Mouse (Mus musculus): ENCODE data around the gene Zfp583.
"Not testable (repeated sequence)": the region's sequence is repeated elsewhere in the genome, so short reads cannot be mapped to it uniquely, and the experiment has no call there.

Gene Zfp583

DNA sequence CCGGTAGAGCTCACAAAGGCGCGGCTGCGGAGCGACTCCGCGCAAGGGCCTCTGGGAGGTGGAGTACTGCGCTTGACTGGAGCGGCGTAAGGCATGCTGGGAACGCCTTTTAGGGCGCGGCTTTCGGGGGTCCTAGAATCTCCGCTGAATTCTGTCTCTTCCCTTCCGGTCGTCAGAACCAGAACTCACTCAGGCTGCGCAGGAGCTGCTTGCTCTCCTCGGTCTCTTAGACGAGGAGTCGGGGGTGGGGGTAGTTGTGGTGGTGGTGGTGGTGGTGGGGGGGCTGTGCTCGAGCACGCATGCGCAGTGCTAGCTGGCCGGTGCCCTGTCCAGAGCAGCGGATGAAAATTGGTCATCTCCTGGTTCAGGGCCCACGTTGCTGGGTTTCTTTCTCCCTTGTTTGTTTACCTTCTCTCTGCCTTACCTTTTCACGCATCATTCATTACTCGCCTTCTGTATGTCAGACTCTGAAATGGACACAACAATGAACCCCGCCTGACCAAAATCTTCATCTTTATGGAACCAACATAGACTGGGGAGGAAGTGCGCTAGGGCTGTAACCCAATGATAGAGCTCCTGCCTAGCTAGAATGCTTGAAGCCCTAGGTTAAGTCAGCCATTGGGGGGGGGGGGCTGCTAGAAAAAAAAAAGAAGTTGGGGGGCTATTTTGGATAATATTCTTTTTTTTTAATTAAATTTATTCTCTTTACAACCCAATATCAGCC, at the start of gene Zfp583:
Gene Zfp583 (minus strand): TSS at position 53 of the 724 bp plus-strand sequence.
- in situ Hi-C loops (cut with MboI; ENCODE audit: low sequenced_read_pairs): no loop called here

DNA sequence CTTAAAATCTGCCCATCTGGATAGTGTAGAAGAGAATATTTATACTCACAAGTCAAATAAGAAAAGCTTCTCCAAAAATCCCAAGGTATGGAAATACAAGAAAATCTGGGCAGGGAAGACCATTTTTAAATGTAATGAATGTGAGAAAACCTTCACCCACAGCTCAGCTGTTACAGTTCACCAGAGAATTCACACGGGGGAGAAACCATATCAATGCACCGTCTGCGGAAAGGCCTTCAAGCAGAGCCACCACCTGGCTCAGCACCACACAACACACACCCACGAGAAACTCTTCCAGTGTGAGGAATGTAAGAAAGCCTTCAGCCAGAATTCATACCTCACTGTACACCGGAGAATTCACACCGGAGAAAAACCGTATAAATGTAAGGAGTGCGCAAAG, 47.4 kb upstream of the Zfp583 start:
- in situ Hi-C loops (cut with MboI; ENCODE audit: low sequenced_read_pairs): loop anchor here (25.0 kb wide), 1 partner anchor 734 kb away; the partner anchor contains the start of gene Zfp954

DNA sequence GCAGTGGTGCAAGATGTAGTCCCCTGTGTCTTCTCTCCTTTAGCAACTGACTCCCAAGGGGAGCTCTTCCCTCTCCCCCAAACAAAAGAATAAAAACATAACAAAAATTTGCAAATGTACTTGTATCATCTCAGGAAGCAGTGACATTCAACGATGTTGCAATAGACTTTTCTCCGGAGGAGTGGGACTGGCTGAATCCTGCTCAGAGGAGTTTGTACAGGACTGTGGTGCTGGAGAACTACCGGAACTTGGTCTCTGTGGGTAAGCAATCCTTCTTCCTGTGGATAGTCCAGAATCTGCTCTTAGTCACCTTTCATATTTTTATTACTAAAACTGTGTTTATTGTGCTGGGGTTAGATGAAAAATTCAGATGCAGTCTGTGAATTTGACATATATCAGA, 41.9 kb upstream of the Zfp583 start:
- in situ Hi-C loops (cut with MboI; ENCODE audit: low sequenced_read_pairs): loop anchor here (25.0 kb wide), 1 partner anchor 914 kb away; the partner anchor contains the start of gene Gm45844

- in situ Hi-C loops (cut with MboI; ENCODE audit: low sequenced_read_pairs): loop anchor here (25.0 kb wide), 1 partner anchor 918 kb away; the partner anchor contains the start of gene Gm45844
Measured at GRCm38 (mm10) chr7:6369460-6369859, 38.4 kb upstream of the Zfp583 start.

DNA sequence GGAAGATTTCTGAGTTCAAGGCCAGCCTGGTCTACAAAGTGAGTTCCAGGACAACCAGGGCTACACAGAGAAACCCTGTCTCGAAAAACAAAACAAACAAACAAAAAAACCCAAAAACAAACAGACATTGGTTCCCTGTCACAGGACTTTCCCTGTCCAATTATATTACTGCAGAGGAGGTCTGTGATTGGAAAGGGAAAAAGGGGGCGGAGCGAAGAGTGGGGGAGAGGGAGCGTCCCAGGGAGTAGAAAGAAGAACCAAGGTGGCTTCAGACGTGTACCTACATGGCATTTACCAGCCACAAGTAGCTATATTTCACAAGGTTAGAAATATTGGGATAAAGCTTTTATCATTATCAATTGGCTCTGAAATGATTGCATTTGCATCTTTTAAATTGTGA, 37.1 kb upstream of the Zfp583 start:
- in situ Hi-C loops (cut with MboI; ENCODE audit: low sequenced_read_pairs): loop anchor here (25.0 kb wide), 1 partner anchor 919 kb away; the partner anchor contains the start of gene Gm45844

- in situ Hi-C loops (cut with MboI; ENCODE audit: low sequenced_read_pairs): loop anchor here (25.0 kb wide), 1 partner anchor 920 kb away; the partner anchor contains the start of gene Gm45844
Measured at GRCm38 (mm10) chr7:6367185-6367584, 36.1 kb upstream of the Zfp583 start.

DNA sequence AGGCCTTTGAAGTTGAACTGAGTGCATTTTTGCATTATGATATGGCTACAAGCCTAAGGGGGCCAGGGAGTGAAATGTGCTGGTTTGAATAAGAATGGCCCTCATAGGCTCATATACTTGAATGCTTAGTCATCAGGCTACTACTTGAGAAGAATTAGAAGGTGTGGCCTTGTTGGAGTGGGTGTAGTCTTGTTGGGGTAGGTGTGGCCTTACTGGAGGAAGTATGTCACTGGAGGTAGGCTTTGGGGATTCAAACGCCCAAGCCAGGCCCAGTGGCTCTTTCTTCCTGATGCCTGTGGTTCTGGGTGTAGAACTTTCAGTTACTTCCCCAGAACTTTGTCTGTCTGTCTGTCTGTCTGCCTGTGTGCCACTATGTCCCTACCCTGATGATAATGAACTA, 33.7 kb upstream of the Zfp583 start:
- in situ Hi-C loops (cut with MboI; ENCODE audit: low sequenced_read_pairs): loop anchor here (25.0 kb wide), 1 partner anchor 923 kb away; the partner anchor contains the start of gene Gm45844

DNA sequence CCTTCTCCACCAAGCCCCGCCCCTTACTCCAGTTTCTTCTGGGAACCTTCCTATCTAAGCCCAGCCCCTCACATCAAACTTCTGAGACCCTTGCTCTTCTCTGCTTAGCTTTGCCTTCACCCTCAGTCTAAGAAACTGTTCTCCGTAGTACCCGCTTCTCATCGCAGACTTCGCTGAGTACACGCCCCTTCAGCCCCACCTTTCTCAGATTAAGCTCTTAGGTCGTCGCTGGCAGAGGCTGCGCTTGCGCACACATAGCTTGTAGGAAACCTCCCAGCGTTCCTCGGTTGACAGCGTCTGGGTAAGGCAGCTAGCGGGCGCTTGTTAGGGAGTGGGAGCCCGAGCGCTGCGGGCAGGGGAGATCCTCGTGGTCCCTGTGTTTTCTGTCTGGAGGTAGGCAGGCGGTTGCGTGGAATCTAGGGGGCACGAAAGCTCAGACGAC, 32.0 kb upstream of the Zfp583 start, which contains the start of gene Zfp78:
Gene Zfp78 (plus strand): TSS at position 234 of the 442 bp plus-strand sequence.
- in situ Hi-C loops (cut with MboI; ENCODE audit: low sequenced_read_pairs): loop anchor here (25.0 kb wide), 1 partner anchor 924 kb away; the partner anchor contains the start of gene Gm45844

GRCm38 (mm10) chr7:6362268-6363046, 31.4 kb upstream of the Zfp583 start:
- in situ Hi-C loops (cut with MboI; ENCODE audit: low sequenced_read_pairs): loop anchor here (25.0 kb wide), 1 partner anchor 925 kb away; the partner anchor contains the start of gene Gm45844

GRCm38 (mm10) chr7:6361756-6362155, 30.7 kb upstream of the Zfp583 start:
- in situ Hi-C loops (cut with MboI; ENCODE audit: low sequenced_read_pairs): loop anchor here (25.0 kb wide), 1 partner anchor 926 kb away; the partner anchor contains the start of gene Gm45844

DNA sequence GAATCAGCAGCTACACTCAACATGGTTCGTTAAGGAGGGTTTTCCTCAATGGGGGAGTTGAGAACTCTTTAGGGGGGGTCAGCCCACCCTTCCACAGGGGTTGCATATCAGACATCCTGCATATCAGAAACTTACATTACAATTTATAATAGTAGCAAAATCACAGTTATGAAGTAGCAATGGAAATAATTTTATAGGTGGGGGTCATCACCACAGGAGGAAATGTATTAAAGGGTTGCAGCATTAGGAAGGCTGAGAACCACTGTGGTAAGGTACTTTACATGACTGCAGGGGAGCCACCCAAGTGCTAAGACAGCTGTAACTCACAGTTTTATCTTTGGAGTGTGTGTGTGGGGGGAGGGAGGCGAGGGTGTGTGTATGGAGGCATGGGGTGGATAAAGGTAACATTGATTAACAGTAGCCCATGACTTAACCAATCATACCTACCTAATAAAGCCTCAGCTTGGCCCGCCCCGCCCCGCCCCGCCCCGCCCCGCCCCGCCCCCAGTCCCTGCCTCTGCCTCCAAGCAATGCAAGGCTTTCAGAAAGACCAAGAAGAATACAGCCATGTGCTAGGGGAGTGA, 29.5 kb upstream of the Zfp583 start:
- in situ Hi-C loops (cut with MboI; ENCODE audit: low sequenced_read_pairs): loop anchor here (25.0 kb wide), 1 partner anchor 927 kb away; the partner anchor contains the start of gene Gm45844

DNA sequence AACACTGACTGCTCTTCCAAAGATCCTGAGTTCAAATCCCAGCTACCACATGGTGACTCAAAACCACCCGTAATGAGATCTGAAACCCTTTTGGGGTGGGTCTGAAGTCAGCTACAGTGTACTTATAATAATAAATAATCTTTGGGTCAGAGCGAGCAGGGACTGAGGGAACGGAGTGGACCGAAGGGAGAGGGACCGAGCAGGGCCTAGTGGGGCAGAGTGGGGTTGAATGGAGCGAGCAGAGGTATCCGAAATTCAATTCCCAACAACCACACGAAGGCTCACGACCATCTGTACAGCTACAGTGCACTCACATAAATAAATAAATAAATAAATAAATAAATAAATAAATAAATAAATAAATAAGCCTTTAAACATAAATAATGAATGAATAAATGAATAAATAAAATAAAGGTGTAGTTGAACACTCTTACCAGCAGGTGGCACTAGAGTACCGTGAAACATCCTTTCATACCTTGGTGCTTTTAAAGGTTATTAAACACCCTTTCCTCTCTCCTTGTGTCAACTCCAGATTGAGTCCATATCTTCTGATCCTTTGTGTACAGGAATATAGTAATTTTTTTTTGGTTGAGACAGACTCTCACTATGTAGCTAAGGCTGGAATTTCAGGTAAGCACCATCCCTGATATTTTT, 28.0 kb upstream of the Zfp583 start:
- in situ Hi-C loops (cut with MboI; ENCODE audit: low sequenced_read_pairs): loop anchor here (25.0 kb wide), 1 partner anchor 928 kb away; the partner anchor contains the start of gene Gm45844

DNA sequence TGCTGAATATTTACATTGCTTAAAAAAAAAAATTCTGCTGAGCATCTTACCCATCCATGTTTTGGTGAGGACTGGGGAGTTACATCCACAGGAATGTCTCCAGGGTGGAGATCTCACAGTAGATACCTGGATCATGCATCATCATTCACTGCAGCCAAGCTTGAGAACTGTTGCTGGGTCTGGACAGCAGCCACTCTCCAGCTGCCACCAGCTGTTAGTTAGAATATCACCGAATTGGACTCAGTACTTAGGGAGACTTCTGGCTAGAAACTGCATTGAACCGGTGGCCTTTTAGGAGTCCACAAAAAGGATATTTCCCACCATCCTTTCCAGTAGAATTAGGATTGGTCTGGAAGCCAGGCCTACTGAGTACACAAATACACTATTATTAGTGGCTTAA, 27.0 kb upstream of the Zfp583 start:
- in situ Hi-C loops (cut with MboI; ENCODE audit: low sequenced_read_pairs): loop anchor here (25.0 kb wide), 1 partner anchor 929 kb away; the partner anchor contains the start of gene Gm45844

GRCm38 (mm10) chr7:6344124-6344523, 13.0 kb upstream of the Zfp583 start:
- in situ Hi-C loops (cut with MboI; ENCODE audit: low sequenced_read_pairs): no loop called here

DNA sequence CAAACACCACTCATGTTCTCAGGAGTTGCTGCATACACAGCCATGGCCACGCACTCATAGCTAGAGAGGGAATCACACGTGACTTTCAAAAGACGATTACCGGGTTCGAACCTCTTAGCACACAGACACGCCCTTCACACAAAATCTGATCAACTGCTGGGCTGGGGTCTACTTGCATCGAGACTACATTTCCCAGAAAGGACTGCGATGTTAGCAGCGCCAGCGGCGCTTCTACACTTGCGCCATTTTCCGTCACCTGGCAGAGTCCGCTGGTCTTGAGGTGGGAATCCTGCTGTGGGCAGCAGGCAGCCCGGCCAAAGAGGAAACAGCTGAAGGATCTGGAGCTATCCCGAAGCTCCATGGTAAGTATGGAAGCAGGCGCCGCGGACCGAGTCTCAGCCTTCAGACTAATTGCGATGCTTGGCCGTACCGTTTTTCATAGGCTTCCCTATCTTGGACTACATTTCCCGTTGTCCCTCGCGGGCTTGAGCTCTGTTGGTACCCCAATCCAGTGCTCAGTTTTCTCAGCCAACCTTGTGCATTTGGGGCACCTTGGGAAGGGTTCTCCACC, 12.5 kb upstream of the Zfp583 start, which contains the start of gene Gm3854:
Gene Gm3854 (plus strand): TSS at position 259 of the 571 bp plus-strand sequence.
- in situ Hi-C loops (cut with MboI; ENCODE audit: low sequenced_read_pairs): no loop called here

DNA sequence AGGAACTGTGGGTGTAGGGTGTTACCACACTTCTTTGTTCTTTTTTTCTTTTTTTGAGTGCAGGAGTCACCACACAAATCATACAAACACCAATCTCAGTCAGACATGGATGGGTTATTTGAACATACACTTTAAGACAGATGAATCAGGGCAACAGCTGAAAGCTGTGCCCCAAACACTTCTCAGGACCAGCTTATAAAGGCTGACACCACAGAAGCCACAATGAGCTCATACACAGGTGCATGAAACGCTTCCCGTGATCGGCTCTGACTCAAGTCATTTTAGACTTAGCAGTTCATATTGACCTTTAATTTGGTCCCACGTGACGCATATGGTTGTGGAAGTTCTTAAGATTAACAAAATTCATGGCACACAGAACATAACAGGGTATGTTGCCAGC, 8.8 kb upstream of the Zfp583 start:
- in situ Hi-C loops (cut with MboI; ENCODE audit: low sequenced_read_pairs): no loop called here

DNA sequence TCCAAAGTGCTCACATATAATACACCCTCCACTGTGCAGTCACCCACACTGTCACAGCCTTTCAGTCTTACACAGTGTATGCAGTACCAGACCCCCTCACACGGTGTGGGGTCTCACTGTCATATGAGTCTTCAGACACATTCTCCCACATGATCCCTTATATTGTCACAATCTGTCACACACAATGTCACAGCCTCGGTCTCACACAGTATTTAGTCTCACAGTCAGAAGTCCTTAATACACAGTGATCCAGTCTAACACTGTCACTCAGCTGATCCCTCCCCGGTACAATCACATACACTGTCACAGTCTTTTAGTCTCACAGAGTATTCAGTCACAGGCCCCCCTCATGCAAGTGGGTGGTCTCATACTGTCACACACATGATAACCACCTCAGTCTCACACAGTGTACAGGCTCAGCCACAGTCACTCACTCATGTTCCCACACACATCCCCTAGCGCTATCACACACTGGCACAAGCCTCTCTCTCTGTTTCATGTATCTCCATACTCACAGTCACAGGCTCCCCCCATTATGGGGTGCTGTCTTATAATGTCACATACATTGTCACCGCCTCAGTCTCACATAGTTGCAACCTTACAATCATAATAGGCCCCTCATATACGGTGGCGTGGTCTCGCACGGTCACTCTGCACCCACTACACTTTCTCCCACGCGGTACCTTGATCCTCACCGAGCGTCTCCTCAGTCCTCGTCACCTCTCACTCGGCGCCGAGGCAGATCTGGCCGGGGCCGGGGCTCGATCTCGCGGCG, 440 bp downstream of the Zfp583 start:
- in situ Hi-C loops (cut with MboI; ENCODE audit: low sequenced_read_pairs): no loop called here

- in situ Hi-C loops (cut with MboI; ENCODE audit: low sequenced_read_pairs): not testable (repeated sequence)
Measured at GRCm38 (mm10) chr7:6300796-6301195, 30.3 kb downstream of the Zfp583 start.

GRCm38 (mm10) chr7:6291121-6291520, 40.0 kb downstream of the Zfp583 start:
- in situ Hi-C loops (cut with MboI; ENCODE audit: low sequenced_read_pairs): loop anchor here (25.0 kb wide), 1 partner anchor 996 kb away; the partner anchor contains the start of gene Gm45844

Measured in CH12F3 (cell line).